Mouse (Mus musculus): ENCODE measurements around the gene Sart3. TPM values are rescaled to one million over a fixed set of nuclear protein-coding genes. Genes with fewer than 3 reads are reported as not detected.

The Sart3 gene
- polyA plus RNA-seq, 1 experiment: 13.4 TPM

- H3K4me3 ChIP-seq (ENCODE audit: insufficient read depth, low read depth, low read length): no peak overlapping the region
- no peaks in the 10 kb centered on the region for H3K36me3 ChIP-seq (ENCODE audit: control insufficient read depth, insufficient read depth, low read length)
- no peak for DNase-seq
- no peaks in the 10 kb centered on the region for H3K27me3 ChIP-seq (replicated peaks; ENCODE audit: control insufficient read depth, insufficient read depth, low read length)
- no peak overlapping the region for H3K27ac ChIP-seq (ENCODE audit: insufficient read depth, low read depth, low read length)
- no peaks in the 10 kb centered on the region for H3K4me1 ChIP-seq (ENCODE audit: control insufficient read depth, insufficient read depth, low read length)
- no peak for TF ChIP-seq CTCF (conservative IDR thresholded peaks at IDR 0.05; ENCODE audit: insufficient read depth, insufficient read length, low read depth, low read length)
- TF ChIP-seq POLR2A (IDR thresholded peaks at IDR 0.05; ENCODE audit: low read depth, low read length): no peak
- WGBS: 61% methylated on average over 12 of the region's 12 CpGs
These were observed 46.9 kb downstream of the Sart3 start for GRCm38 (mm10) chr5:113725417-113725816.

DNA sequence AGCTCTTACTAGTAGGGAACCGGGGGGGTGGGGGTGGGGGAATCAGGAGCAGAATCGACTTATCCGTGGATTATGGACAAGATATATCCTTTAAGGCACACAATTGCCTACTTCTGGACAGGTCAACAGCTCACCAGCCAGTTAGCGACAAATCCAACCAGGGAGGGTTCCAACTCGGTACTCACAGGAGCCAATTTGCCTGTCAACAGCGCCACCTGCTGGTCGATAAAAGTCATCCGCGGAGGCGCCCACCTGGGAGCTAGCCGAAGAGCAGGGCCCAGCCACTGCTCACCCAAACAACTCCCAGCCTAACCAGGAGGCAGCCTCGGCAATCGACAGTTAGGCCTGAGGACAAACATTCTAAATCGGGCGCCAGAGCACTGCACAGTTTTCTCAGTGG, 47.9 kb downstream of the Sart3 start, which contains the start of gene 1700069L16Rik:
Gene 1700069L16Rik (minus strand): TSS at position 327 of the 400 bp plus-strand sequence.
- no peaks in the 10 kb centered on the region for H3K36me3 ChIP-seq (ENCODE audit: control insufficient read depth, insufficient read depth, low read length)

DNA sequence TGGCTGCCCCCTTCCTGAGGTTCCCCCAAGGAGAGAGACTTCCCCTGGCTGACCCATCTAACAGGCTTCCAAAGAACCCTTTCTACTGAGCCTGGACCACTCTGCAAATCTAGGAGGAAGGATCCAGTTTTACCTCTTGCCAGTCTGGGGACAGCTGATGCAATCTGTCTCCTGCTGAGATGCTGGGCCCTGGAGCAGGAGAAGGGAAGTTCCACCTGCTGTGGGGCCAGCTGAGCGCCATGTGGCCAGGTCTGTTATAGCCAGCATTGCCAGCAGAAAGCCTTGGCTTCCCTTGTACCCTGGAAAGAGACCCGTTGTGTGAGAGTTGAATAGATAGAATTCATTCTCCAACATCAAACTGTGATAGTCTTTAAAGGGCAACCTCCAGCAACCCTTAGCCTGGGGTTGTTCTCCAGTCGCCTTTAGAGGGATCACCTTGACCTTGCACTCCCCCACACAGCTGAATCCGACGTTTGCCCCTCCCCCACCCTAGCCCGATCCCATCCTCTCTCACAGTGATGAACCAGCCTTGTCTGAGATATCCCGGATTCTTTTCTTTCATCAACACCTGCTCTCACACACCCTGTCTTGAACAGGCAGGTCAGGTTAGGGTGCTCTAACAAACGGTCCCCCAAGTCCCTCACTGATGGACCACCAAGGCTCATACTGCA, 48.6 kb downstream of the Sart3 start:
- DNase-seq: no peak
- 41% methylated on average over 8 of the region's 8 CpGs for WGBS
- no peaks in the 10 kb centered on the region for H3K36me3 ChIP-seq (ENCODE audit: control insufficient read depth, insufficient read depth, low read length)
- H3K27ac ChIP-seq (ENCODE audit: insufficient read depth, low read depth, low read length): no peak overlapping the region
- no peaks in the 10 kb centered on the region for H3K27me3 ChIP-seq (replicated peaks; ENCODE audit: control insufficient read depth, insufficient read depth, low read length)
- no peak overlapping the region for H3K4me3 ChIP-seq (ENCODE audit: insufficient read depth, low read depth, low read length)
- TF ChIP-seq POLR2A (IDR thresholded peaks at IDR 0.05; ENCODE audit: low read depth, low read length) (no peak), CTCF (conservative IDR thresholded peaks at IDR 0.05; ENCODE audit: insufficient read depth, insufficient read length, low read depth, low read length) (no peak)
- no peaks in the 10 kb centered on the region for H3K4me1 ChIP-seq (ENCODE audit: control insufficient read depth, insufficient read depth, low read length)

More for the DNA sequence above, 47.9 kb downstream of the Sart3 start, which contains the start of gene 1700069L16Rik:
- TF ChIP-seq CTCF (conservative IDR thresholded peaks at IDR 0.05; ENCODE audit: insufficient read depth, insufficient read length, low read depth, low read length) (peak; percentile 85), POLR2A (IDR thresholded peaks at IDR 0.05; ENCODE audit: low read depth, low read length) (no peak)
- H3K4me3 ChIP-seq (ENCODE audit: insufficient read depth, low read depth, low read length): no peak within 1 kb of the TSS
- H3K27me3 ChIP-seq (replicated peaks; ENCODE audit: control insufficient read depth, insufficient read depth, low read length): no peaks in the 10 kb centered on the region
- peak; percentile 80 for DNase-seq
- no peak within 1 kb of the TSS for H3K27ac ChIP-seq (ENCODE audit: insufficient read depth, low read depth, low read length)
- 3% methylated on average over 15 of the region's 15 CpGs for WGBS
- H3K4me1 ChIP-seq (ENCODE audit: control insufficient read depth, insufficient read depth, low read length): no peaks in the 10 kb centered on the region

- Histone ChIP-seq H3K36me3 (ENCODE audit: control insufficient read depth, insufficient read depth, low read length) (no peaks in the 10 kb centered on the region), H3K27ac (ENCODE audit: insufficient read depth, low read depth, low read length) (no peak overlapping the region), H3K4me1 (ENCODE audit: control insufficient read depth, insufficient read depth, low read length) (no peaks in the 10 kb centered on the region), H3K4me3 (ENCODE audit: insufficient read depth, low read depth, low read length) (no peak overlapping the region), H3K27me3 (replicated peaks; ENCODE audit: control insufficient read depth, insufficient read depth, low read length) (no peaks in the 10 kb centered on the region)
- TF ChIP-seq CTCF (conservative IDR thresholded peaks at IDR 0.05; ENCODE audit: insufficient read depth, insufficient read length, low read depth, low read length) (no peak), POLR2A (IDR thresholded peaks at IDR 0.05; ENCODE audit: low read depth, low read length) (no peak)
- DNase-seq: peak; percentile 27
- WGBS: 81% methylated on average over 10 of the region's 10 CpGs
These were observed 49.9 kb downstream of the Sart3 start for GRCm38 (mm10) chr5:113722224-113723013.

DNA sequence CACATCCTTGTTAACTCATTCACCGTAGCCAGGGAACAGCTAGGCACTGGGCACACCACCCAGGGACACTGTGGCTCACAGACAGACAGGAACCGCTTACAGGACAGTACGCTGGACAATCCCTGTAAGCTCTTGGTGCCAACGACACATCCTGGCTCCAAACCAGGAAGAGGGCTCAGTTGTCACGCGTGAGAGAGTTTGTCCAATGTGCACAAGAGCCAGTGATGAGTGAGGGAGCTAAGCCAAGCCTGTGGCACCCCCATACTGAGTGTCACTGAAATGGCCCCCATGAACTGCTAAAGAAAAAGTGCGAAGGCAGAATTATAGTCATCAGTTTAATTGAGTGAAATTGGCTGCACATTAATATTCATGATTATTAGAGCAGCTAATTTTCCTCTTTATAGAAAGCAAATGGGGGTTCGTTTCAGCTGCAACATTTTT, 53.1 kb downstream of the Sart3 start:
- 70% methylated on average over 8 of the region's 8 CpGs for WGBS
- TF ChIP-seq CTCF (conservative IDR thresholded peaks at IDR 0.05; ENCODE audit: insufficient read depth, insufficient read length, low read depth, low read length) (no peak), POLR2A (IDR thresholded peaks at IDR 0.05; ENCODE audit: low read depth, low read length) (no peak)

DNA sequence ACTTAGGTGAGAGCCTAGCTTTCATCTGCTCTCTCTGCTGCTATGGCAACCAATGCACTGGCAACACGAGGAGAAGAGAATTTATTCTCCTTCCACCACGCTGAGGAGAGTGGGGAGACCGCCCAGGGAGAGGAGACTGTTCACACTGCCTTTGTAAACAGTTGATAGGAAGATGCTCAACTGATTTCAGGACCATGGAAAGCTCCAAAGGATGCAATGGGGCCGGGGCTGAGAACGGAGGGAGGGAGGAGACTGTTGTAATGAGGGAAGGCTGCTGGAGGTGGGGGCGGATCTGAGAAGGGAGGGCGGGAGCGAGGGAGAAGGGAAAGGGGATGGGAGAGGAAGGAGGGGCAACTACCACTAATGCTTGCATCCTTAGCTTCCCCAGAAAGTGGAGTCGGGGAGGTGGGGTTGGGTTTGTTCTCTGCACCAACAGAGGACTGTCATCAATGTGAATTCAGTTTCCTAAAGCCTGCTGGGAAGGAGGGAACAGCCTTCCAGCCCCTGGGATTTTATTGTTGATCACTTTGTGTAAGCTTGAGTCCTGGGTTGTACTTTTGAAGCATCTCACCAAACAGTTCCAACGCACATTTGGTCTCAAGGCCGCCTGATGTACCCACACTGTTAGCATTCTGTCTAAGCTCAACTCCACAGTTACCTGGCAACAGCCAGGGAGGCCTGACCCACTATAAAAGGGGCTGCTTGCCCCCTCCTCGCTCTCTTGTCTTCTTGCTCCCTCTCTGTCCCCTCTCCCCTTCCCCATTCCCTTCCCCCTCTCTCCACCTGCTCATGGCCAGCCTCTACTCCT, 55.5 kb downstream of the Sart3 start:
- WGBS: 13% methylated on average over 12 of the region's 12 CpGs
- no peaks in the 10 kb centered on the region for H3K4me1 ChIP-seq (ENCODE audit: control insufficient read depth, insufficient read depth, low read length)
- H3K4me3 ChIP-seq (ENCODE audit: insufficient read depth, low read depth, low read length): no peak overlapping the region
- no peaks in the 10 kb centered on the region for H3K36me3 ChIP-seq (ENCODE audit: control insufficient read depth, insufficient read depth, low read length)
- no peak overlapping the region for H3K27ac ChIP-seq (ENCODE audit: insufficient read depth, low read depth, low read length)
- H3K27me3 ChIP-seq (replicated peaks; ENCODE audit: control insufficient read depth, insufficient read depth, low read length): no peaks in the 10 kb centered on the region
- TF ChIP-seq POLR2A (IDR thresholded peaks at IDR 0.05; ENCODE audit: low read depth, low read length) (no peak), CTCF (conservative IDR thresholded peaks at IDR 0.05; ENCODE audit: insufficient read depth, insufficient read length, low read depth, low read length) (no peak)
- peak; percentile 15 for DNase-seq

More for the DNA sequence above, 53.1 kb downstream of the Sart3 start:
- Histone ChIP-seq H3K27me3 (replicated peaks; ENCODE audit: control insufficient read depth, insufficient read depth, low read length) (no peaks in the 10 kb centered on the region), H3K4me1 (ENCODE audit: control insufficient read depth, insufficient read depth, low read length) (no peaks in the 10 kb centered on the region), H3K4me3 (ENCODE audit: insufficient read depth, low read depth, low read length) (no peak overlapping the region), H3K27ac (ENCODE audit: insufficient read depth, low read depth, low read length) (no peak overlapping the region), H3K36me3 (ENCODE audit: control insufficient read depth, insufficient read depth, low read length) (no peaks in the 10 kb centered on the region)
- DNase-seq: no peak

Measured in kidney, adult 2 months (tissue).